25 mouse cellular contexts compared by ENCODE assay signal in genomic region chr7:80453997-80454396, GRCm38 (mm10). TPM values are rescaled to one million over a fixed set of nuclear protein-coding genes. Genes with fewer than 3 reads are reported as not detected.
DNase-seq lines count a peak whose midpoint lies in the region; ATAC-seq and TF ChIP-seq lines count a peak whose summit lies in the region.
"Had no signal": no experiment of that assay in that cellular context is flagged by ENCODE, and none has a peak within 500 bp of the region (broad histone marks: within the 10 kb centered on the region; RNA-seq: fewer than 3 reads in every experiment).

No protein-coding gene starts in this region.

- 0 out of 2 replicates have a peak, but pooled peaks have one; percentile 25 for ATAC-seq in megakaryocyte, adult 5-6 weeks (ENCODE audit: poor library complexity, severe bottlenecking)
- ATAC-seq: forebrain, embryonic 15.5 days; hindbrain, postnatal 0 days; inflammation-experienced regulatory T-cells, adult 6 months; Patski had no signal

- TF ChIP-seq CTCF in bone marrow, adult 2 months (IDR thresholded peaks at IDR 0.05; ENCODE audit: control insufficient read depth, insufficient read depth, low read length): no peak

- peak; percentile 37 to 44 for DNase-seq in spleen, postnatal 36 days (ENCODE audit: low spot score in 2 of 2)
- DNase-seq in spleen, adult 18-20 months: no peak
- no peak for DNase-seq in adrenal gland, adult 2 months
- no peak for DNase-seq in layer of hippocampus, adult 9-10 months (ENCODE audit: low spot score)
- DNase-seq in layer of hippocampus, adult 18-20 months (ENCODE audit: low spot score in 2 of 2): no peak
- DNase-seq: adrenal gland, adult 8-10 months; adrenal gland, postnatal 25 days; cerebellum, adult 18-20 months; cerebellum, adult 9-10 months; cerebellum, postnatal 14 days; gastrocnemius, postnatal 25 days; heart, adult 2 months; heart, postnatal 14 days; heart, postnatal 4 days had no signal

- 48% methylated on average over 5 of the region's 5 CpGs for WGBS in bone marrow, adult 2 months

- H3K4me3 ChIP-seq in bone marrow, adult 2 months (replicated peaks; ENCODE audit: control insufficient read depth, low read depth, low read length): no peak overlapping the region
- H3K4me3 ChIP-seq: embryonic facial prominence, embryonic 12.5 days; embryonic facial prominence, embryonic 15.5 days; forebrain, embryonic 15.5 days; heart, adult 2 months; heart, embryonic 10.5 days; heart, embryonic 13.5 days had no signal

- peak overlapping the region; percentile 39 for H3K27ac ChIP-seq in bone marrow, adult 2 months (ENCODE audit: control insufficient read depth, insufficient read depth, low read depth, low read length, poor library complexity)
- H3K27ac ChIP-seq: embryonic facial prominence, embryonic 12.5 days; embryonic facial prominence, embryonic 15.5 days; forebrain, embryonic 15.5 days; heart, adult 2 months; heart, embryonic 10.5 days; heart, embryonic 13.5 days; hindbrain, embryonic 14.5 days; hindbrain, postnatal 0 days had no signal

- peaks cover 15% of the 10 kb centered on the region; the same call in 1 of the 2 replicates for H3K4me1 ChIP-seq in bone marrow, adult 2 months (ENCODE audit: control insufficient read depth, insufficient read depth, low read length)
- H3K4me1 ChIP-seq: forebrain, embryonic 15.5 days had no signal

- no peak for TF ChIP-seq POLR2A in bone marrow, adult 2 months (IDR thresholded peaks at IDR 0.05; ENCODE audit: borderline replicate concordance, control insufficient read depth, low read depth, low read length)

RNA-seq across cellular contexts. Expression of gene Furin, which starts 48.8 kb away (rescaled TPM):
- polyA plus RNA-seq in bone marrow, adult 2 months (2011; ENCODE audit: insufficient read depth, insufficient read length, low replicate concordance, missing spikeins): 22.2 and 31.0 TPM in 2 replicates
- 28.0 and 34.1 TPM in 2 replicates for total RNA-seq in megakaryocyte, adult 5-6 weeks (2015)
- total RNA-seq in megakaryocyte, adult 5-6 weeks (2017): 13.8 and 21.3 TPM in 2 replicates
- 100 to 1,000 TPM; 158 to 185 TPM for total RNA-seq in adrenal gland, adult 2 months (2021)
- polyA plus RNA-seq in adrenal gland, adult 2 months (2012; rRNA removed): 225 and 227 TPM in 2 replicates
- 10 to 100 TPM; 37.7 to 43.7 TPM for total RNA-seq in layer of hippocampus, adult 18-20 months (2021)

Comparison
In these comparisons a context has a peak if more than half of its experiments do, and no peak if none do; other contexts are left out.
1. DNase-seq: peak in spleen, postnatal 36 days (2 of 2); none in spleen, adult 18-20 months (0 of 2), adrenal gland, adult 2 months (single experiment), layer of hippocampus, adult 9-10 months (single experiment) and layer of hippocampus, adult 18-20 months (0 of 2).